Mouse (Mus musculus) erythroblast, embryonic 14.5 days (primary cell): ENCODE results near the gene Cdh6. TPM values are rescaled to one million over a fixed set of nuclear protein-coding genes. Genes with fewer than 3 reads are reported as not detected.

Source experiments
- H3K27me3 ChIP-seq: 2 replicates; pipeline ENCODE4 v1.6.1; 2012; ENCODE audit warnings: inconsistent platforms; ENCODE audit not compliant: control insufficient read depth
- H3K36me3 ChIP-seq: 2 replicates; pipeline ENCODE4 v1.6.1; 2012; ENCODE audit warnings: mild to moderate bottlenecking, inconsistent platforms; ENCODE audit not compliant: control insufficient read depth
- H3K4me1 ChIP-seq: 2 replicates; pipeline ENCODE4 v1.6.1; 2012; ENCODE audit warnings: inconsistent platforms; ENCODE audit not compliant: control insufficient read depth
- H3K4me3 ChIP-seq: replicated peaks from 2 replicates; pipeline ENCODE3; 2012; ENCODE audit warnings: moderate library complexity, mild to moderate bottlenecking, inconsistent platforms
- H3K9me3 ChIP-seq: 2 replicates; pipeline ENCODE4 v1.6.1; 2012; ENCODE audit warnings: low read length, inconsistent platforms, mixed read lengths; ENCODE audit not compliant: control insufficient read depth
- GATA1 ChIP-seq: IDR thresholded peaks from 2 replicates; pipeline ENCODE4 v1.6.1; 2012; ENCODE audit warnings: low read length, inconsistent platforms, mixed read lengths
- TAL1 ChIP-seq: IDR thresholded peaks from 3 replicates; pipeline ENCODE4 v1.6.1; 2012; ENCODE audit warnings: low read length, inconsistent platforms, mixed read lengths
- polyA plus RNA-seq: library from polyadenylated mRNA; stranded (reverse); fragments of >175 nt; gene quantifications from 2 replicates; pipeline ENCODE4 v1.2.3, GENCODE M21; 2012

Cdh6 gene
- polyA plus RNA-seq, 1 experiment: not detected

- Histone ChIP-seq H3K27me3 (no peaks in the 10 kb centered on the region), H3K4me3 (no peak overlapping the region), H3K4me1 (no peaks in the 10 kb centered on the region), H3K36me3 (no peaks in the 10 kb centered on the region), H3K9me3 (no peaks in the 10 kb centered on the region)
- TF ChIP-seq TAL1 (no peak), GATA1 (no peak)
Observed at GRCm38 (mm10) chr15:13132493-13132892, 41.0 kb downstream of the Cdh6 start.

GRCm38 (mm10) chr15:13130246-13130645 lies 43.2 kb downstream of the Cdh6 start:
- H3K27me3 ChIP-seq: no peaks in the 10 kb centered on the region
- H3K9me3 ChIP-seq: no peaks in the 10 kb centered on the region
- H3K36me3 ChIP-seq: no peaks in the 10 kb centered on the region
- no peak overlapping the region for H3K4me3 ChIP-seq
- no peaks in the 10 kb centered on the region for H3K4me1 ChIP-seq
- TF ChIP-seq GATA1: no peak
- no peak for TF ChIP-seq TAL1

GRCm38 (mm10) chr15:13100341-13100740 lies 73.1 kb downstream of the Cdh6 start:
- Histone ChIP-seq H3K27me3 (no peaks in the 10 kb centered on the region), H3K36me3 (no peaks in the 10 kb centered on the region), H3K4me3 (no peak overlapping the region), H3K4me1 (no peaks in the 10 kb centered on the region), H3K9me3 (no peaks in the 10 kb centered on the region)
- TF ChIP-seq TAL1: no peak
- TF ChIP-seq GATA1: no peak

- H3K36me3 ChIP-seq: no peaks in the 10 kb centered on the region
- H3K4me3 ChIP-seq: no peak overlapping the region
- TF ChIP-seq GATA1: no peak
- TF ChIP-seq TAL1: no peak
- H3K27me3 ChIP-seq: no peaks in the 10 kb centered on the region
- H3K9me3 ChIP-seq: no peaks in the 10 kb centered on the region
- no peaks in the 10 kb centered on the region for H3K4me1 ChIP-seq
Observed at GRCm38 (mm10) chr15:13097861-13098260, 75.6 kb downstream of the Cdh6 start.

GRCm38 (mm10) chr15:13095406-13095805 lies 78.1 kb downstream of the Cdh6 start:
- TF ChIP-seq GATA1 (no peak), TAL1 (no peak)
- Histone ChIP-seq H3K9me3 (no peaks in the 10 kb centered on the region), H3K36me3 (no peaks in the 10 kb centered on the region), H3K4me3 (no peak overlapping the region), H3K27me3 (no peaks in the 10 kb centered on the region), H3K4me1 (no peaks in the 10 kb centered on the region)

- Histone ChIP-seq H3K9me3 (no peaks in the 10 kb centered on the region), H3K27me3 (no peaks in the 10 kb centered on the region), H3K4me1 (no peaks in the 10 kb centered on the region), H3K36me3 (no peaks in the 10 kb centered on the region), H3K4me3 (no peak overlapping the region)
- TF ChIP-seq TAL1: no peak
- TF ChIP-seq GATA1: no peak
Observed at GRCm38 (mm10) chr15:13094881-13095256, 78.6 kb downstream of the Cdh6 start.

- H3K4me3 ChIP-seq: no peak overlapping the region
- no peak for TF ChIP-seq TAL1
- TF ChIP-seq GATA1: no peak
- no peaks in the 10 kb centered on the region for H3K9me3 ChIP-seq
- no peaks in the 10 kb centered on the region for H3K27me3 ChIP-seq
- no peaks in the 10 kb centered on the region for H3K36me3 ChIP-seq
- H3K4me1 ChIP-seq: no peaks in the 10 kb centered on the region
Observed at GRCm38 (mm10) chr15:13093954-13094880, 79.3 kb downstream of the Cdh6 start.

- no peaks in the 10 kb centered on the region for H3K4me1 ChIP-seq
- H3K9me3 ChIP-seq: no peaks in the 10 kb centered on the region
- H3K27me3 ChIP-seq: no peaks in the 10 kb centered on the region
- no peak for TF ChIP-seq TAL1
- no peak overlapping the region for H3K4me3 ChIP-seq
- H3K36me3 ChIP-seq: no peaks in the 10 kb centered on the region
Observed at GRCm38 (mm10) chr15:13092064-13092463, 81.4 kb downstream of the Cdh6 start.

GRCm38 (mm10) chr15:13088504-13089058 lies 84.9 kb downstream of the Cdh6 start:
- TF ChIP-seq GATA1: no peak
- TF ChIP-seq TAL1: no peak
- Histone ChIP-seq H3K4me1 (no peaks in the 10 kb centered on the region), H3K36me3 (no peaks in the 10 kb centered on the region), H3K4me3 (no peak overlapping the region), H3K27me3 (no peaks in the 10 kb centered on the region), H3K9me3 (no peaks in the 10 kb centered on the region)

- no peak for TF ChIP-seq GATA1
- TF ChIP-seq TAL1: no peak
- Histone ChIP-seq H3K9me3 (peaks cover 3% of the 10 kb centered on the region; the same call in 1 of the 2 replicates), H3K4me1 (no peaks in the 10 kb centered on the region), H3K27me3 (no peaks in the 10 kb centered on the region), H3K36me3 (no peaks in the 10 kb centered on the region), H3K4me3 (no peak overlapping the region)
Observed at GRCm38 (mm10) chr15:13084746-13085145, 88.7 kb downstream of the Cdh6 start.
